Mouse (Mus musculus): ENCODE results near the gene Rbm5. TPM values are rescaled to one million over a fixed set of nuclear protein-coding genes. Genes with fewer than 3 reads are reported as not detected.

Rbm5 gene
- polyA plus RNA-seq, 1 experiment from 2014 or later: 292 TPM

- no peaks in the 10 kb centered on the region; the same call in 1 of the 2 replicates for H3K36me3 ChIP-seq (replicated peaks)
- peak; percentile 19; the same call in 1 of the 2 replicates for ATAC-seq (replicated peaks)
- H3K27me3 ChIP-seq (replicated peaks): no peaks in the 10 kb centered on the region
- H3K4me1 ChIP-seq: peaks cover 57% of the 10 kb centered on the region
- peak overlapping the region; percentile 85 for H3K9ac ChIP-seq
- H3K4me2 ChIP-seq: peak overlapping the region; percentile 93
- peak overlapping the region; percentile 89 for H3K27ac ChIP-seq
- H3K4me3 ChIP-seq: peak overlapping the region; percentile 71
- WGBS: 3% methylated on average over 17 of the region's 17 CpGs
- H3K9me3 ChIP-seq: no peaks in the 10 kb centered on the region
Measured at GRCm38 (mm10) chr9:107707701-107708438, 62.9 kb downstream of the Rbm5 start.

- H3K4me1 ChIP-seq: peaks cover 66% of the 10 kb centered on the region
- no peak for ATAC-seq (replicated peaks)
- H3K4me2 ChIP-seq: peak overlapping the region; percentile 93
- H3K4me3 ChIP-seq: peak overlapping the region; percentile 71
- no peaks in the 10 kb centered on the region for H3K27me3 ChIP-seq (replicated peaks)
- H3K9ac ChIP-seq: peak overlapping the region; percentile 85
- H3K27ac ChIP-seq: peak overlapping the region; percentile 89
- no peaks in the 10 kb centered on the region; the same call in 1 of the 2 replicates for H3K36me3 ChIP-seq (replicated peaks)
- 4% methylated on average over 14 of the region's 14 CpGs for WGBS
- no peaks in the 10 kb centered on the region for H3K9me3 ChIP-seq
Measured at GRCm38 (mm10) chr9:107706781-107707211, 64.0 kb downstream of the Rbm5 start.

GRCm38 (mm10) chr9:107703337-107704122, 67.3 kb downstream of the Rbm5 start:
- no peaks in the 10 kb centered on the region for H3K9me3 ChIP-seq
- H3K4me3 ChIP-seq: no peak overlapping the region
- 62% methylated on average over 14 of the region's 14 CpGs for WGBS
- no peak overlapping the region for H3K4me2 ChIP-seq
- peaks cover 84% of the 10 kb centered on the region for H3K4me1 ChIP-seq
- no peak overlapping the region for H3K9ac ChIP-seq
- H3K27ac ChIP-seq: no peak overlapping the region
- H3K36me3 ChIP-seq (replicated peaks): no peaks in the 10 kb centered on the region; the same call in 1 of the 2 replicates
- no peak for ATAC-seq (replicated peaks)
- H3K27me3 ChIP-seq (replicated peaks): no peaks in the 10 kb centered on the region

- no peaks in the 10 kb centered on the region for H3K27me3 ChIP-seq (replicated peaks)
- peaks cover 87% of the 10 kb centered on the region for H3K4me1 ChIP-seq
- H3K27ac ChIP-seq: no peak overlapping the region
- H3K4me2 ChIP-seq: no peak overlapping the region
- no peak overlapping the region for H3K4me3 ChIP-seq
- no peak overlapping the region for H3K9ac ChIP-seq
- H3K9me3 ChIP-seq: no peaks in the 10 kb centered on the region
- 67% methylated on average over 3 of the region's 3 CpGs for WGBS
- H3K36me3 ChIP-seq (replicated peaks): no peaks in the 10 kb centered on the region; the same call in 1 of the 2 replicates
- no peak for ATAC-seq (replicated peaks)
Measured at GRCm38 (mm10) chr9:107702606-107703185, 68.1 kb downstream of the Rbm5 start.

GRCm38 (mm10) chr9:107701594-107701993, 69.2 kb downstream of the Rbm5 start:
- ATAC-seq (replicated peaks): no peak
- Histone ChIP-seq H3K9ac (no peak overlapping the region), H3K4me3 (no peak overlapping the region), H3K27me3 (replicated peaks) (no peaks in the 10 kb centered on the region), H3K36me3 (replicated peaks) (no peaks in the 10 kb centered on the region; the same call in 1 of the 2 replicates), H3K4me1 (peaks cover 89% of the 10 kb centered on the region), H3K9me3 (no peaks in the 10 kb centered on the region), H3K4me2 (no peak overlapping the region), H3K27ac (peak overlapping the region; percentile 39; the same call in 1 of the 2 replicates)
- 58% methylated on average over 12 of the region's 12 CpGs for WGBS

- H3K4me1 ChIP-seq: peaks cover 89% of the 10 kb centered on the region
- no peaks in the 10 kb centered on the region; the same call in 1 of the 2 replicates for H3K36me3 ChIP-seq (replicated peaks)
- no peaks in the 10 kb centered on the region for H3K9me3 ChIP-seq
- no peaks in the 10 kb centered on the region for H3K27me3 ChIP-seq (replicated peaks)
- H3K9ac ChIP-seq: no peak overlapping the region
- ATAC-seq (replicated peaks): no peak
- peak overlapping the region; percentile 20; the same call in 1 of the 2 replicates for H3K27ac ChIP-seq
- no peak overlapping the region for H3K4me3 ChIP-seq
- 27% methylated on average over 6 of the region's 6 CpGs for WGBS
- no peak overlapping the region for H3K4me2 ChIP-seq
Measured at GRCm38 (mm10) chr9:107700114-107700571, 70.7 kb downstream of the Rbm5 start.

GRCm38 (mm10) chr9:107699376-107699980, 71.3 kb downstream of the Rbm5 start:
- no peaks in the 10 kb centered on the region for H3K9me3 ChIP-seq
- 9% methylated on average over 9 of the region's 9 CpGs for WGBS
- H3K4me1 ChIP-seq: peaks cover 88% of the 10 kb centered on the region
- H3K36me3 ChIP-seq (replicated peaks): no peaks in the 10 kb centered on the region; the same call in 1 of the 2 replicates
- H3K27me3 ChIP-seq (replicated peaks): no peaks in the 10 kb centered on the region
- no peak overlapping the region for H3K9ac ChIP-seq
- peak overlapping the region; percentile 11; the same call in 1 of the 2 replicates for H3K4me2 ChIP-seq
- 0 out of 2 replicates have a peak overlapping the region, but pooled peaks have one; percentile 20 for H3K27ac ChIP-seq
- no peak overlapping the region for H3K4me3 ChIP-seq
- ATAC-seq (replicated peaks): no peak

GRCm38 (mm10) chr9:107698611-107699190, 72.1 kb downstream of the Rbm5 start:
- Histone ChIP-seq H3K9me3 (no peaks in the 10 kb centered on the region), H3K4me3 (no peak overlapping the region), H3K36me3 (replicated peaks) (no peaks in the 10 kb centered on the region; the same call in 1 of the 2 replicates), H3K27me3 (replicated peaks) (no peaks in the 10 kb centered on the region), H3K9ac (0 out of 2 replicates have a peak overlapping the region, but pooled peaks have one; percentile 1), H3K4me2 (peak overlapping the region; percentile 23), H3K27ac (0 out of 2 replicates have a peak overlapping the region, but pooled peaks have one; percentile 21), H3K4me1 (peaks cover 83% of the 10 kb centered on the region)
- WGBS: 14% methylated on average over 14 of the region's 14 CpGs
- no peak for ATAC-seq (replicated peaks)

GRCm38 (mm10) chr9:107697811-107698521, 72.8 kb downstream of the Rbm5 start:
- no peak; the same call in 1 of the 2 replicates for ATAC-seq (replicated peaks)
- H3K4me1 ChIP-seq: peaks cover 87% of the 10 kb centered on the region
- 0 out of 2 replicates have a peak overlapping the region, but pooled peaks have one; percentile 13 for H3K9ac ChIP-seq
- H3K9me3 ChIP-seq: no peaks in the 10 kb centered on the region
- WGBS: 12% methylated on average over 14 of the region's 14 CpGs
- peak overlapping the region; percentile 23; the same call in 1 of the 2 replicates for H3K4me2 ChIP-seq
- no peaks in the 10 kb centered on the region for H3K27me3 ChIP-seq (replicated peaks)
- no peak overlapping the region for H3K4me3 ChIP-seq
- H3K27ac ChIP-seq: peak overlapping the region; percentile 48; the same call in 1 of the 2 replicates
- H3K36me3 ChIP-seq (replicated peaks): no peaks in the 10 kb centered on the region

GRCm38 (mm10) chr9:107696845-107697610, 73.8 kb downstream of the Rbm5 start:
- Histone ChIP-seq H3K36me3 (replicated peaks) (no peaks in the 10 kb centered on the region), H3K27me3 (replicated peaks) (no peaks in the 10 kb centered on the region), H3K9ac (no peak overlapping the region), H3K27ac (0 out of 2 replicates have a peak overlapping the region, but pooled peaks have one; percentile 8), H3K4me2 (no peak overlapping the region), H3K4me3 (no peak overlapping the region), H3K4me1 (peaks cover 79% of the 10 kb centered on the region), H3K9me3 (no peaks in the 10 kb centered on the region)
- WGBS: 29% methylated on average over 9 of the region's 9 CpGs
- no peak for ATAC-seq (replicated peaks)

All from midbrain, embryonic 15.5 days (tissue).